Mouse (Mus musculus) MEL (cell line): Measurements from ENCODE around the gene Fam131b. TPM values are rescaled to one million over a fixed set of nuclear protein-coding genes. Genes with fewer than 3 reads are reported as not detected.

Experiments used
- DNase-seq: peaks from one replicate; pipeline ENCODE4 v3.0.0; 2011; ENCODE audit warnings: low read depth, low spot score
- H3K27ac ChIP-seq: 2 replicates; pipeline ENCODE4 v1.5.1; 2012; ENCODE audit warnings: low read depth, mild to moderate bottlenecking, control low read depth, low read length, moderate library complexity; ENCODE audit not compliant: control insufficient read depth
- H3K27me3 ChIP-seq, 2 experiments: fragments of 150-350 bp in 1 of 2; sonication (generic) in 1 of 2; 2 replicates each; pipeline ENCODE4 v1.6.1; 2012; ENCODE audit warnings: low read length in 2 of 2, mild to moderate bottlenecking in 2 of 2, improper control_type of control experiment in 1 of 2, moderate library complexity in 1 of 2; ENCODE audit not compliant: insufficient read depth in 2 of 2, control insufficient read depth in 1 of 2
- H3K36me3 ChIP-seq, 2 experiments: 2 replicates each; pipeline ENCODE4 v1.6.1; 2012 to 2014; ENCODE audit warnings: low read length in 2 of 2, improper control_type of control experiment in 1 of 2, inconsistent platforms in 1 of 2, mild to moderate bottlenecking in 1 of 2; ENCODE audit not compliant: insufficient read depth in 2 of 2, control insufficient read depth in 1 of 2
- H3K4me1 ChIP-seq, 2 experiments: fragments of 150-350 bp in 1 of 2; sonication (generic) in 1 of 2; 2 replicates each; pipeline ENCODE4 v1.6.1; 2012; ENCODE audit warnings: low read length in 2 of 2, improper control_type of control experiment in 1 of 2, mild to moderate bottlenecking in 1 of 2; ENCODE audit not compliant: insufficient read depth in 2 of 2, control insufficient read depth in 1 of 2
- H3K4me3 ChIP-seq, 2 experiments: fragments of 150-350 bp in 1 of 2; sonication (generic) in 1 of 2; 2 replicates each; pipeline ENCODE4 v1.5.1; 2012; ENCODE audit warnings: low read depth in 2 of 2, low read length in 2 of 2, mild to moderate bottlenecking in 2 of 2, moderate library complexity in 2 of 2, control low read depth in 1 of 2, improper control_type of control experiment in 1 of 2; ENCODE audit not compliant: control insufficient read depth in 1 of 2, insufficient read depth in 1 of 2
- H3K79me2 ChIP-seq: 2 replicates; pipeline ENCODE4 v1.6.1; 2012; ENCODE audit warnings: mild to moderate bottlenecking, low read length, moderate library complexity; ENCODE audit not compliant: control insufficient read depth, poor library complexity, insufficient read depth
- H3K9ac ChIP-seq: 2 replicates; pipeline ENCODE4 v1.6.1; 2012; ENCODE audit warnings: low read depth, mild to moderate bottlenecking, control low read depth, low read length, moderate library complexity; ENCODE audit not compliant: control insufficient read depth, poor library complexity, severe bottlenecking
- H3K9me3 ChIP-seq: fragments of 150-350 bp; sonication (generic); replicated peaks from 2 replicates; pipeline ENCODE4 v1.6.1; 2012; ENCODE audit warnings: mild to moderate bottlenecking, low read length, improper control_type of control experiment, moderate library complexity; ENCODE audit not compliant: insufficient read depth
- BHLHE40 ChIP-seq: IDR thresholded peaks from 2 replicates; pipeline ENCODE4 v1.6.1; 2012; ENCODE audit warnings: low read depth, mild to moderate bottlenecking, inconsistent platforms, low read length, improper control_type of control experiment, borderline replicate concordance
- CHD1 ChIP-seq: IDR thresholded peaks from 2 replicates; pipeline ENCODE4 v1.6.1; 2012; ENCODE audit warnings: low read depth, mild to moderate bottlenecking, inconsistent platforms, low read length, improper control_type of control experiment
- CHD2 ChIP-seq: IDR thresholded peaks from 2 replicates; pipeline ENCODE4 v1.6.1; 2011; ENCODE audit warnings: low read length, improper control_type of control experiment
- CTCF ChIP-seq, 3 experiments: IDR thresholded peaks in 2 of 3; conservative IDR thresholded peaks in 1 of 3; 2 replicates each; pipeline ENCODE4 v1.5.1; 2011 to 2012; ENCODE audit warnings: low read length in 3 of 3, low read depth in 2 of 3, mild to moderate bottlenecking in 2 of 3, improper control_type of control experiment in 1 of 3, inconsistent platforms in 1 of 3, mixed read lengths in 1 of 3, moderate library complexity in 1 of 3; ENCODE audit not compliant: control insufficient read depth in 1 of 3, insufficient read depth in 1 of 3, poor library complexity in 1 of 3, severe bottlenecking in 1 of 3
- E2F4 ChIP-seq: IDR thresholded peaks from 2 replicates; pipeline ENCODE4 v1.6.1; 2011; ENCODE audit warnings: low read depth, low read length, improper control_type of control experiment, borderline replicate concordance
- EP300 ChIP-seq, 2 experiments: IDR thresholded peaks; 2 replicates each; pipeline ENCODE4 v1.6.1; 2011; ENCODE audit warnings: improper control_type of control experiment in 2 of 2, low read length in 2 of 2, low read depth in 1 of 2, mild to moderate bottlenecking in 1 of 2
- HCFC1 ChIP-seq: IDR thresholded peaks from 2 replicates; pipeline ENCODE4 v1.6.1; 2012; ENCODE audit warnings: low read depth, mild to moderate bottlenecking, inconsistent platforms, low read length, improper control_type of control experiment, moderate library complexity
- JUND ChIP-seq: IDR thresholded peaks from 2 replicates; pipeline ENCODE4 v1.6.1; 2011; ENCODE audit warnings: low read depth, mild to moderate bottlenecking, improper control_type of control experiment, low read length
- MAX ChIP-seq: IDR thresholded peaks from 2 replicates; pipeline ENCODE4 v1.6.1; 2011; ENCODE audit warnings: low read length, improper control_type of control experiment
- MEF2A ChIP-seq: IDR thresholded peaks from 2 replicates; pipeline ENCODE4 v1.6.1; 2014; ENCODE audit warnings: low read depth, mild to moderate bottlenecking, inconsistent platforms, low read length, improper control_type of control experiment; ENCODE audit not compliant: poor library complexity, insufficient replicate concordance, severe bottlenecking; ENCODE audit errors: extremely low read depth
- MYB ChIP-seq: IDR thresholded peaks from 2 replicates; pipeline ENCODE4 v1.6.1; 2011; ENCODE audit warnings: mild to moderate bottlenecking, low read depth, low read length, improper control_type of control experiment
- NRF1 ChIP-seq: IDR thresholded peaks from 2 replicates; pipeline ENCODE4 v1.6.1; 2014; ENCODE audit warnings: low read depth, mild to moderate bottlenecking, inconsistent platforms, low read length, improper control_type of control experiment, moderate library complexity; ENCODE audit not compliant: poor library complexity, insufficient read depth, severe bottlenecking
- POLR2AphosphoS2 ChIP-seq: IDR thresholded peaks from 2 replicates; pipeline ENCODE4 v1.6.1; 2011; ENCODE audit warnings: low read length, improper control_type of control experiment
- POLR2AphosphoS5 ChIP-seq: IDR thresholded peaks from 2 replicates; pipeline ENCODE4 v1.6.1; 2012; ENCODE audit warnings: low read depth, borderline replicate concordance, mild to moderate bottlenecking, inconsistent platforms, low read length, moderate library complexity, mixed read lengths
- RAD21 ChIP-seq: IDR thresholded peaks from 2 replicates; pipeline ENCODE4 v1.6.1; 2011; ENCODE audit warnings: mild to moderate bottlenecking, low read depth, low read length, improper control_type of control experiment
- RCOR1 ChIP-seq: IDR thresholded peaks from 2 replicates; pipeline ENCODE4 v1.6.1; 2012; ENCODE audit warnings: low read depth, mild to moderate bottlenecking, inconsistent platforms, low read length, improper control_type of control experiment
- SIN3A ChIP-seq: IDR thresholded peaks from 2 replicates; pipeline ENCODE4 v1.6.1; 2012; ENCODE audit warnings: low read length, improper control_type of control experiment, inconsistent platforms
- SMC3 ChIP-seq: IDR thresholded peaks from 2 replicates; pipeline ENCODE4 v1.6.1; 2011; ENCODE audit warnings: low read depth, low read length, improper control_type of control experiment
- TBP ChIP-seq: IDR thresholded peaks from 2 replicates; pipeline ENCODE4 v1.8.0; 2011; ENCODE audit warnings: low read depth, low read length, improper control_type of control experiment
- TCF12 ChIP-seq: IDR thresholded peaks from 2 replicates; pipeline ENCODE4 v1.6.1; 2014; ENCODE audit warnings: low read depth, mild to moderate bottlenecking, inconsistent platforms, low read length, improper control_type of control experiment, moderate library complexity
- USF1 ChIP-seq: IDR thresholded peaks from 2 replicates; pipeline ENCODE4 v1.6.1; 2014; ENCODE audit warnings: low read depth, mild to moderate bottlenecking, inconsistent platforms, low read length, improper control_type of control experiment, moderate library complexity
- USF2 ChIP-seq, 2 experiments: IDR thresholded peaks; 2 replicates each; pipeline ENCODE4 v1.6.1; 2011 to 2012; ENCODE audit warnings: improper control_type of control experiment in 2 of 2, low read length in 2 of 2, borderline replicate concordance in 1 of 2, inconsistent platforms in 1 of 2, low read depth in 1 of 2, mild to moderate bottlenecking in 1 of 2; ENCODE audit not compliant: insufficient read depth in 1 of 2
- ZC3H11A ChIP-seq: IDR thresholded peaks from 2 replicates; pipeline ENCODE4 v1.6.1; 2012; ENCODE audit warnings: low read depth, mild to moderate bottlenecking, inconsistent platforms, low read length, improper control_type of control experiment
- ZMIZ1 ChIP-seq: IDR thresholded peaks from 2 replicates; pipeline ENCODE4 v1.6.1; 2012; ENCODE audit warnings: low read depth, mild to moderate bottlenecking, inconsistent platforms, low read length, improper control_type of control experiment, moderate library complexity
- polyA plus RNA-seq, 2 experiments: library from polyadenylated mRNA; stranded (reverse) in 1 of 2; unstranded in 1 of 2; fragments of >175 nt in 1 of 2; fragments of >200 nt in 1 of 2; gene quantifications; 2 replicates each; pipeline versions ENCODE4 v1.2.1 to v1.2.4; 2012; ENCODE audit warnings: low replicate concordance in 2 of 2, low read depth in 1 of 2; ENCODE audit not compliant: insufficient read length in 2 of 2, insufficient read depth in 1 of 2, missing spikeins in 1 of 2
- total RNA-seq: library from RNA; depleted of rRNA; stranded (reverse); fragments of 300-350 nt; gene quantifications from 2 replicates; pipeline ENCODE4 v1.2.3, GENCODE M21; 2012

Fam131b gene
- total and polyA plus RNA-seq, 3 experiments, result 0.06 TPM; not detected in 2

GRCm38 (mm10) chr6:42282865-42283528, 41.4 kb downstream of the Fam131b start:
- Histone ChIP-seq H3K79me2 (no peaks in the 10 kb centered on the region), H3K9ac (no peak overlapping the region), H3K4me1 (no peaks in the 10 kb centered on the region), H3K36me3 (peaks cover 0 to 10% of the 10 kb centered on the region in 2 experiments; a peak in 2 of 4 replicates), H3K27me3 (no peaks in the 10 kb centered on the region), H3K9me3 (no peaks in the 10 kb centered on the region), H3K27ac (no peak overlapping the region), H3K4me3 (no peak overlapping the region)
- TF ChIP-seq BHLHE40, result no peak
- no peak for TF ChIP-seq RAD21
- no peak for TF ChIP-seq CTCF (IDR thresholded peaks at IDR 0.05 in 2 of 3, conservative IDR thresholded peaks at IDR 0.05 in 1 of 3; ENCODE audit: control insufficient read depth in 1 of 3, insufficient read depth in 1 of 3, low read depth in 2 of 3, low read length in 3 of 3, poor library complexity in 1 of 3, severe bottlenecking in 1 of 3)
- no peak for TF ChIP-seq RCOR1
- TF ChIP-seq CHD2, result no peak
- TF ChIP-seq JUND, result no peak
- no peak for TF ChIP-seq NRF1
- no peak for TF ChIP-seq EP300 (IDR thresholded peaks at IDR 0.05; ENCODE audit: low read depth in 1 of 2, low read length in 2 of 2)
- no peak for TF ChIP-seq POLR2AphosphoS2
- TF ChIP-seq E2F4, result no peak
- TF ChIP-seq ZMIZ1, result no peak
- TF ChIP-seq USF2 (IDR thresholded peaks at IDR 0.05; ENCODE audit: borderline replicate concordance in 1 of 2, insufficient read depth in 1 of 2, low read depth in 1 of 2, low read length in 2 of 2), result no peak
- no peak for TF ChIP-seq POLR2AphosphoS5
- TF ChIP-seq SIN3A, result no peak
- no peak for TF ChIP-seq MYB
- TF ChIP-seq USF1, result no peak
- DNase-seq, result no peak

- H3K9me3 ChIP-seq, result no peaks in the 10 kb centered on the region
- H3K27ac ChIP-seq, result no peak overlapping the region
- no peaks in the 10 kb centered on the region for H3K27me3 ChIP-seq
- no peak overlapping the region for H3K9ac ChIP-seq
- peaks cover 0 to 33% of the 10 kb centered on the region in 2 experiments; a peak in 3 of 4 replicates for H3K36me3 ChIP-seq
- TF ChIP-seq POLR2AphosphoS5 (no peak), MYB (no peak), ZMIZ1 (no peak), USF1 (no peak), EP300 (IDR thresholded peaks at IDR 0.05; ENCODE audit: low read depth in 1 of 2, low read length in 2 of 2) (no peak), HCFC1 (no peak), TCF12 (no peak), MAX (no peak), ZC3H11A (no peak), TBP (no peak), MEF2A (no peak), SIN3A (no peak), CTCF (IDR thresholded peaks at IDR 0.05 in 2 of 3, conservative IDR thresholded peaks at IDR 0.05 in 1 of 3; ENCODE audit: control insufficient read depth in 1 of 3, insufficient read depth in 1 of 3, low read depth in 2 of 3, low read length in 3 of 3, poor library complexity in 1 of 3, severe bottlenecking in 1 of 3) (no peak), CHD1 (no peak), SMC3 (no peak), BHLHE40 (no peak)
- TF ChIP-seq, all 39 proteins: peak for 0
- no peak for DNase-seq
- Histone ChIP-seq H3K4me1 (no peaks in the 10 kb centered on the region), H3K4me3 (no peak overlapping the region), H3K79me2 (no peaks in the 10 kb centered on the region)
These were observed 48.3 kb downstream of the Fam131b start for GRCm38 (mm10) chr6:42276151-42276550.
